Mouse (Mus musculus) neutrophil, adult 83 days (primary cell): ENCODE results near the gene Arhgef2. TPM values are rescaled to one million over a fixed set of nuclear protein-coding genes. Genes with fewer than 3 reads are reported as not detected.

Experiments used
- total RNA-seq, 2 experiments: library from RNA; stranded (reverse); gene quantifications; one replicate each; pipeline ENCODE4 v1.2.4; 2023

The Arhgef2 gene
- total RNA-seq, result 100 to 1,000 TPM; 201 to 231 TPM

GRCm38 (mm10) chr3:88605666-88606065 is at the start of gene Arhgef2:
Arhgef2 (plus strand) TSS chr3:88605966.

GRCm38 (mm10) chr3:88575540-88575939 is 30.2 kb upstream of the Arhgef2 start, which contains the start of gene Ssr2:
Ssr2 (plus strand) TSS chr3:88575876.

GRCm38 (mm10) chr3:88652846-88653515 is 47.2 kb downstream of the Arhgef2 start, which contains the start of gene Rxfp4:
Rxfp4 (minus strand) TSS chr3:88653142.

GRCm38 (mm10) chr3:88684980-88685941 is 79.5 kb downstream of the Arhgef2 start, which contains the start of gene Khdc4:
Khdc4 (plus strand) TSS chr3:88685803.

Other genes with a start within 250 kb of the Arhgef2 start
- 1 to 10 TPM in 1 of 2 experiments, under 1 TPM in 1; 0.46 to 1.1 TPM for gene Paqr6, start 241.4 kb upstream of the Arhgef2 start, total RNA-seq
- gene Bglap3, start 233.2 kb upstream of the Arhgef2 start, total RNA-seq, result 10 to 100 TPM; 15.2 to 25.3 TPM
- gene Bglap2, start 227.3 kb upstream of the Arhgef2 start, total RNA-seq, result 10 to 100 TPM; 26.3 to 43.3 TPM
- 100 to 1,000 TPM; 105 to 139 TPM for gene Bglap, start 221.5 kb upstream of the Arhgef2 start, total RNA-seq
- gene Pmf1, start 195.6 kb upstream of the Arhgef2 start, total RNA-seq, result 10 to 100 TPM; 59.0 to 65.4 TPM
- 10 to 100 TPM; 16.1 to 16.3 TPM for gene Slc25a44, start 180.8 kb upstream of the Arhgef2 start, total RNA-seq
- 100 to 1,000 TPM; 296 to 331 TPM for gene Sema4a, start 144.8 kb upstream of the Arhgef2 start, total RNA-seq
- 10 to 100 TPM; 17.1 to 26.2 TPM for gene Lmna, start 96.0 kb upstream of the Arhgef2 start, total RNA-seq
- gene Mex3a, start 73.6 kb upstream of the Arhgef2 start, total RNA-seq, result under 1 TPM; 0.20 to 0.33 TPM
- not detected for gene Rab25, start 57.7 kb upstream of the Arhgef2 start, total RNA-seq
- 10 to 100 TPM; 74.0 to 89.2 TPM for gene Lamtor2, start 52.9 kb upstream of the Arhgef2 start, total RNA-seq
- gene Ubqln4, start 52.2 kb upstream of the Arhgef2 start, total RNA-seq, result 10 to 100 TPM; 20.0 to 20.2 TPM
- 10 to 100 TPM; 77.9 to 78.3 TPM for gene Ssr2, start 30.1 kb upstream of the Arhgef2 start, total RNA-seq
- under 1 TPM in 1 of 2 experiments, not detected in 1; 0.28 TPM for gene Rxfp4, start 47.2 kb downstream of the Arhgef2 start, total RNA-seq
- 10 to 100 TPM; 64.7 to 80.3 TPM for gene Khdc4, start 79.8 kb downstream of the Arhgef2 start, total RNA-seq
- gene Rit1, start 110.9 kb downstream of the Arhgef2 start, total RNA-seq, result 10 to 100 TPM; 41.5 to 50.4 TPM
- under 1 TPM; 0.79 to 0.83 TPM for gene Syt11, start 169.2 kb downstream of the Arhgef2 start, total RNA-seq
- 10 to 100 TPM; 29.8 to 31.2 TPM for gene Gon4l, start 229.3 kb downstream of the Arhgef2 start, total RNA-seq